Mouse (Mus musculus) forebrain, postnatal 0 days (tissue): ENCODE measurements around the gene Ppbp. TPM values are rescaled to one million over a fixed set of nuclear protein-coding genes. Genes with fewer than 3 reads are reported as not detected.

Experiments
- ATAC-seq: fragments of 200-750 bp; cut with Nextera tagmentation; 2 replicates; pipeline ENCODE4 v1.8.0; 2017; ENCODE audit warnings: mild to moderate bottlenecking, moderate library complexity
- DNase-seq: peaks from one replicate; pipeline ENCODE4 v3.0.0-alpha.2; 2015
- H3K27ac ChIP-seq: fragments of 300-500 bp; sonication (generic); 2 replicates; pipeline ENCODE4 v1.5.1; 2014; ENCODE audit warnings: low read depth, mild to moderate bottlenecking, antibody characterized with exemption, low read length, moderate library complexity, mixed read lengths
- H3K27me3 ChIP-seq: fragments of 300-500 bp; sonication (generic); 2 replicates; pipeline ENCODE4 v1.6.1; 2014; ENCODE audit warnings: mild to moderate bottlenecking, low read length, mixed read lengths; ENCODE audit not compliant: insufficient read depth
- H3K36me3 ChIP-seq: fragments of 300-500 bp; sonication (generic); 2 replicates; pipeline ENCODE4 v1.6.1; 2014; ENCODE audit warnings: mild to moderate bottlenecking, moderate library complexity; ENCODE audit not compliant: insufficient read depth
- H3K4me1 ChIP-seq: fragments of 300-500 bp; sonication (generic); 2 replicates; pipeline ENCODE4 v1.6.1; 2014; ENCODE audit warnings: antibody characterized with exemption; ENCODE audit not compliant: insufficient read depth
- H3K4me2 ChIP-seq: fragments of 300-500 bp; sonication (generic); 2 replicates; pipeline ENCODE4 v1.6.1; 2014; ENCODE audit warnings: low read depth, mild to moderate bottlenecking, moderate library complexity
- H3K4me3 ChIP-seq: fragments of 300-500 bp; sonication (generic); 2 replicates; pipeline ENCODE4 v1.5.1; 2014; ENCODE audit warnings: low read depth, low read length, mixed read lengths
- H3K9ac ChIP-seq: fragments of 300-500 bp; sonication (generic); 2 replicates; pipeline ENCODE4 v1.6.1; 2014; ENCODE audit warnings: mild to moderate bottlenecking
- H3K9me3 ChIP-seq: fragments of 300-500 bp; sonication (generic); 2 replicates; pipeline ENCODE4 v1.6.1; 2016; ENCODE audit warnings: low read length
- CTCF ChIP-seq: sonication (generic); IDR thresholded peaks from 2 replicates; pipeline ENCODE4 v1.5.1; 2016; ENCODE audit warnings: antibody characterized with exemption, control low read depth, low read depth
- WGBS: fragments of 180-500 bp; shearing (Covaris S2); extraction: QIAGEN DNeasy Blood & Tissue Kit; methylation state at CpG from one replicate; pipeline ENCODE4 v1.1.7; 2014; 5-methylcytosine and 5-hydroxymethylcytosine counted together
- microRNA-seq, 2 experiments: library from miRNA; unstranded; fragments of <30 nt; microRNA quantifications; one replicate each; pipeline ENCODE4; 2016
- polyA plus RNA-seq: library from polyadenylated mRNA; unstranded; fragments of >200 nt; fragmentation: Nextera tagmentation; extraction: Ambion mirVana; gene quantifications from 2 replicates; pipeline ENCODE4 v1.2.1, GENCODE M21; 2015
- total RNA-seq: library from RNA; depleted of rRNA; stranded (reverse); fragments of >200 nt; gene quantifications from 2 replicates; pipeline ENCODE4 v1.2.3, GENCODE M21; 2014; rRNA removed

The Ppbp gene
- total and polyA plus RNA-seq, 2 experiments from 2014 or later: 0.28 to 0.43 TPM

DNA sequence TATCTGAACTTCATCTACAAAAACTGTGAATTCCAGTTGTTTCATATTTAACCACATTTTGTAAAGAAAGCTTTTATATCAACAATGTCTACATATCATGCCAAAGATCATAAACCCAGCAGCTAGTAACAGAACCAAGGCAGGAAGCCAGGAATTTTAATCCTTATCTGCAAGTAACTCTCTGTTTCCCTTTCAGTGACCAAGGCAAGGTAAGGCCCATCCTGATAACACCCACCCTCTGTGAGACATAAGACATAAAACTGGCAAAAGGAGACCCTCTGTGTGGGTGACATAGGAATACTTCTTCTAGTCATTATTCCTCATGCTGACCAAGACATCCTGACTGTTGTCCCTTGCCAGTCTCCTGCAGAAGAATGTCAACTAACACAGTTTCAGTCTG is 36.3 kb downstream of the Ppbp start:
- Histone ChIP-seq H3K36me3 (no peaks in the 10 kb centered on the region), H3K9me3 (no peaks in the 10 kb centered on the region), H3K27me3 (no peaks in the 10 kb centered on the region), H3K9ac (no peak overlapping the region), H3K4me2 (no peak overlapping the region), H3K27ac (no peak overlapping the region), H3K4me3 (no peak overlapping the region), H3K4me1 (no peaks in the 10 kb centered on the region)
- DNase-seq (no peak), ATAC-seq (no peak)
- no peak for TF ChIP-seq CTCF

GRCm38 (mm10) chr5:90806050-90806449 is 37.7 kb downstream of the Ppbp start:
- ATAC-seq: no peak
- TF ChIP-seq CTCF: no peak

GRCm38 (mm10) chr5:90807176-90807950 is 39.0 kb downstream of the Ppbp start:
- no peak overlapping the region for H3K27ac ChIP-seq
- no peak overlapping the region for H3K4me3 ChIP-seq
- H3K4me1 ChIP-seq: no peaks in the 10 kb centered on the region
- no peaks in the 10 kb centered on the region for H3K36me3 ChIP-seq
- DNase-seq (no peak), ATAC-seq (no peak)
- H3K4me2 ChIP-seq: no peak overlapping the region
- no peak for TF ChIP-seq CTCF
- WGBS: 85% methylated on average over 3 of the region's 3 CpGs
- H3K9ac ChIP-seq: no peak overlapping the region
- H3K27me3 ChIP-seq: no peaks in the 10 kb centered on the region
- H3K9me3 ChIP-seq: no peaks in the 10 kb centered on the region

More at GRCm38 (mm10) chr5:90806050-90806449, 37.7 kb downstream of the Ppbp start:
- Histone ChIP-seq H3K36me3 (no peaks in the 10 kb centered on the region), H3K27ac (no peak overlapping the region), H3K4me3 (no peak overlapping the region), H3K4me2 (no peak overlapping the region), H3K27me3 (no peaks in the 10 kb centered on the region), H3K9ac (no peak overlapping the region), H3K9me3 (no peaks in the 10 kb centered on the region), H3K4me1 (no peaks in the 10 kb centered on the region)
- DNase-seq: no peak

Small RNAs within 50 kb of the gene (microRNA-seq; reads per million reads assigned to microRNA genes)
- 0 reads per million in 2 experiments for gene Gm24322

Other genes starting within 250 kb of the Ppbp start
- not detected in 2 replicates for gene Afm, start 249.6 kb upstream of the Ppbp start, total RNA-seq
- gene Afm, start 249.6 kb upstream of the Ppbp start, polyA plus RNA-seq: not detected in 2 replicates
- gene 5830473C10Rik, start 207.4 kb upstream of the Ppbp start, total RNA-seq: 0.10 and 0.69 TPM in 2 replicates
- 0.28 and 0.29 TPM in 2 replicates for gene 5830473C10Rik, start 207.4 kb upstream of the Ppbp start, polyA plus RNA-seq
- gene Rassf6, start 127.9 kb upstream of the Ppbp start, total RNA-seq: 0.76 and 1.5 TPM in 2 replicates
- gene Rassf6, start 127.9 kb upstream of the Ppbp start, polyA plus RNA-seq: 0.68 and 1.2 TPM in 2 replicates
- 0.08 and 0.14 TPM in 2 replicates for gene Cxcl5, start 9.2 kb upstream of the Ppbp start, total RNA-seq
- gene Cxcl5, start 9.2 kb upstream of the Ppbp start, polyA plus RNA-seq: 0.08 and 0.30 TPM in 2 replicates
- gene Pf4, start 3.9 kb downstream of the Ppbp start, total RNA-seq: 37.1 and 45.7 TPM in 2 replicates
- 61.0 and 76.8 TPM in 2 replicates for gene Pf4, start 3.9 kb downstream of the Ppbp start, polyA plus RNA-seq
- gene Cxcl3, start 17.6 kb downstream of the Ppbp start, total RNA-seq: 0.77 TPM in 1 of 2 replicates, not detected in the other
- not detected in 2 replicates for gene Cxcl3, start 17.6 kb downstream of the Ppbp start, polyA plus RNA-seq
- not detected in 2 replicates for gene Cxcl15, start 26.0 kb downstream of the Ppbp start, total RNA-seq
- gene Cxcl15, start 26.0 kb downstream of the Ppbp start, polyA plus RNA-seq: not detected in 2 replicates
- gene Cxcl1, start 122.7 kb downstream of the Ppbp start, total RNA-seq: not detected in 2 replicates
- gene Cxcl1, start 122.7 kb downstream of the Ppbp start, polyA plus RNA-seq: 0.25 and 0.48 TPM in 2 replicates
- gene Cxcl2, start 135.4 kb downstream of the Ppbp start, total RNA-seq: not detected in 2 replicates
- not detected in 2 replicates for gene Cxcl2, start 135.4 kb downstream of the Ppbp start, polyA plus RNA-seq
- 74.5 and 76.1 TPM in 2 replicates for gene Mthfd2l, start 162.6 kb downstream of the Ppbp start, total RNA-seq
- 43.3 and 46.6 TPM in 2 replicates for gene Mthfd2l, start 162.6 kb downstream of the Ppbp start, polyA plus RNA-seq